27 mouse cellular contexts compared by ENCODE assay signal in genomic region chr8:125414651-125415050, GRCm38 (mm10).
DNase-seq lines count a peak whose midpoint lies in the region; ATAC-seq lines count a peak whose summit lies in the region.
"Had no signal": no experiment of that assay in that cellular context is flagged by ENCODE, and none has a peak within 500 bp of the region (broad histone marks: within the 10 kb centered on the region; RNA-seq: fewer than 3 reads in every experiment).

No protein-coding gene starts in this region.

- 79% methylated on average over 8 of the region's 8 CpGs for WGBS in kidney, embryonic 16.5 days

- no peak overlapping the region for H3K4me3 ChIP-seq in kidney, embryonic 16.5 days (ENCODE audit: low read length)
- H3K4me3 ChIP-seq: forebrain, embryonic 10.5 days; forebrain, embryonic 13.5 days; heart, adult 2 months; heart, embryonic 10.5 days; heart, embryonic 13.5 days; hindbrain, embryonic 10.5 days; hindbrain, embryonic 13.5 days had no signal

- H3K4me2 ChIP-seq in kidney, embryonic 16.5 days (replicated peaks; ENCODE audit: low read depth, low read length) = no peak overlapping the region
- H3K4me2 ChIP-seq: forebrain, embryonic 13.5 days; heart, embryonic 13.5 days; hindbrain, embryonic 13.5 days had no signal

- H3K27ac ChIP-seq in kidney, embryonic 16.5 days (ENCODE audit: low read length) = no peak overlapping the region
- H3K27ac ChIP-seq: forebrain, embryonic 10.5 days; forebrain, embryonic 13.5 days; heart, adult 2 months; heart, embryonic 13.5 days; hindbrain, embryonic 10.5 days; hindbrain, embryonic 13.5 days had no signal

- no peaks in the 10 kb centered on the region for H3K9me3 ChIP-seq in kidney, embryonic 16.5 days (ENCODE audit: low read length)
- H3K9me3 ChIP-seq: forebrain, embryonic 10.5 days; forebrain, embryonic 13.5 days; heart, embryonic 10.5 days; heart, embryonic 13.5 days; hindbrain, embryonic 10.5 days; hindbrain, embryonic 13.5 days had no signal

- 0 out of 2 replicates have a peak, but pooled peaks cover 8% of the 10 kb centered on the region for H3K36me3 ChIP-seq in kidney, embryonic 16.5 days (ENCODE audit: insufficient read depth, low read length)
- H3K36me3 ChIP-seq: G1E had no signal

- no peak for ATAC-seq in kidney, embryonic 16.5 days (ENCODE audit: low FRiP score, low TSS enrichment)
- ATAC-seq: forebrain, embryonic 13.5 days; forebrain, embryonic 16.5 days; Patski had no signal

- H3K27me3 ChIP-seq in kidney, embryonic 16.5 days (ENCODE audit: insufficient read depth, low read length) = no peaks in the 10 kb centered on the region
- H3K27me3 ChIP-seq: CH12.LX; forebrain, embryonic 13.5 days; heart, embryonic 13.5 days; hindbrain, embryonic 13.5 days; Patski had no signal

- H3K9ac ChIP-seq in kidney, embryonic 16.5 days (replicated peaks; ENCODE audit: low read length) = no peak overlapping the region
- H3K9ac ChIP-seq: forebrain, embryonic 13.5 days; heart, embryonic 13.5 days; hindbrain, embryonic 13.5 days had no signal

- peaks cover 12% of the 10 kb centered on the region for H3K4me1 ChIP-seq in kidney, embryonic 16.5 days (ENCODE audit: insufficient read depth, low read length)

- peak; percentile 43 for DNase-seq in kidney, adult 18-20 months
- peak; percentile 14 for DNase-seq in lung, postnatal 10 days
- DNase-seq in lung, postnatal 36 days = no peak
- peak; percentile 49 for DNase-seq in kidney, postnatal 14 days
- no peak for DNase-seq in right cerebral cortex, postnatal 4 days
- DNase-seq in spleen, adult 18-20 months = no peak
- DNase-seq: adrenal gland, postnatal 10 days; adrenal gland, postnatal 36 days; B cell, adult 2 months; cerebellum, adult 18-20 months; cerebellum, adult 9-10 months; cerebellum, postnatal 14 days; gastrocnemius, postnatal 10 days; gastrocnemius, postnatal 36 days; heart, adult 2 months; heart, postnatal 36 days had no signal

Comparison
In these comparisons a context has a peak if more than half of its experiments do, and no peak if none do; other contexts are left out.
1. DNase-seq: peak in kidney, adult 18-20 months (single experiment), lung, postnatal 10 days (single experiment) and kidney, postnatal 14 days (single experiment); none in lung, postnatal 36 days (single experiment), right cerebral cortex, postnatal 4 days (single experiment) and spleen, adult 18-20 months (0 of 2).